ENCODE assay signal across 27 mouse cellular contexts in the genomic region with DNA sequence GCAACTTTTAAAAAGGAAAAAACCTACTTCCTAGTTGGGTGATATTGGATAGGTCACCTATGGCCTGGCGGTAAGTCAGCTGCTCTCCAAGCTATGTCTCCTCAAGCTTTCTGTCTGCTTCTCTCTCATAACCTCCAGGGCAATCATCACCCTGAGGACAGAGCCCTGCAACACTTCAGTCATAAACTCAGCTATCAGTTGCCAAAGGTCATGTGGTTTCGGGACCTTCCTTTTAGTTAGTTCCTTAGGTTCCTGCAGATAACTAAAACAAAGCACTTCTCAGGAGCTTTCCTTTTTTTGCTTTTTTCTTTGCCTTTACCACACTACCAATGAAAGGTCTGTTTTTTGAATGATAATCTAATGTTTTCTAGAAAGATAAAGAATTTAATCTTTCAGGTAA. TPM values are rescaled to one million over a fixed set of nuclear protein-coding genes. Genes with fewer than 3 reads are reported as not detected.
DNase-seq lines count a peak whose midpoint lies in the region; ATAC-seq and TF ChIP-seq lines count a peak whose summit lies in the region.
"Had no signal": no experiment of that assay in that cellular context is flagged by ENCODE, and none has a peak within 500 bp of the region (broad histone marks: within the 10 kb centered on the region; RNA-seq: fewer than 3 reads in every experiment).

No protein-coding gene starts in this region.

- no peak overlapping the region for H3K9ac ChIP-seq in heart, adult 2 months (ENCODE audit: low read depth, low read length)
- H3K9ac ChIP-seq in liver, embryonic 12.5 days: no peak overlapping the region
- H3K9ac ChIP-seq in liver, embryonic 11.5 days (ENCODE audit: low read depth, low read length): no peak overlapping the region
- no peak overlapping the region for H3K9ac ChIP-seq in intestine, postnatal 0 days (ENCODE audit: low read depth, low read length)
- H3K9ac ChIP-seq: embryonic facial prominence, embryonic 12.5 days; stomach, embryonic 15.5 days had no signal

- H3K4me2 ChIP-seq in liver, embryonic 12.5 days: no peak overlapping the region
- no peak overlapping the region for H3K4me2 ChIP-seq in liver, embryonic 11.5 days
- no peak overlapping the region for H3K4me2 ChIP-seq in intestine, postnatal 0 days (replicated peaks; ENCODE audit: low read depth)
- H3K4me2 ChIP-seq: embryonic facial prominence, embryonic 12.5 days; stomach, embryonic 15.5 days had no signal

- DNase-seq in heart, adult 2 months: peak in 1 of 2 experiments; percentile 12
- no peak for DNase-seq in heart, embryonic 10.5 days (ENCODE audit: low spot score)
- no peak for DNase-seq in liver, embryonic 11.5 days (ENCODE audit: low spot score)
- no peak for DNase-seq in thymus, adult 2 months
- DNase-seq in adipocyte (ENCODE audit: low spot score): no peak
- DNase-seq: adrenal gland, postnatal 25 days; cerebellum, adult 11-12 months; cerebellum, adult 9-11 months; embryo, embryonic 11 days; gastrocnemius, postnatal 25 days; heart, postnatal 14 days; kidney, adult 9 months; kidney, postnatal 10 days; layer of hippocampus, postnatal 36 days; lung, adult 2 months; lung, postnatal 10 days; midbrain, embryonic 14.5 days; retina, postnatal 1 day; right cerebral cortex, postnatal 14 days; thymus, postnatal 14 days had no signal

- ATAC-seq in liver, embryonic 12.5 days: no peak
- no peak for ATAC-seq in liver, embryonic 11.5 days (replicated peaks; ENCODE audit: low FRiP score)
- ATAC-seq in intestine, postnatal 0 days: peak; percentile 22; the same call in 1 of the 2 replicates
- ATAC-seq: forebrain, embryonic 14.5 days; hindbrain, embryonic 16.5 days had no signal

- TF ChIP-seq POLR2A in heart, adult 2 months (IDR thresholded peaks at IDR 0.05; ENCODE audit: insufficient read depth, low read depth, low read length): no peak
- no peak for TF ChIP-seq POLR2A in thymus, adult 2 months (IDR thresholded peaks at IDR 0.05; ENCODE audit: control insufficient read depth, extremely low read depth, insufficient read depth, low read length, poor library complexity)

- H3K4me3 ChIP-seq in heart, adult 2 months: no peak overlapping the region
- H3K4me3 ChIP-seq in heart, embryonic 10.5 days: no peak overlapping the region
- H3K4me3 ChIP-seq in liver, embryonic 12.5 days: no peak overlapping the region
- H3K4me3 ChIP-seq in liver, embryonic 11.5 days (ENCODE audit: low read depth, low read length): no peak overlapping the region
- H3K4me3 ChIP-seq in intestine, postnatal 0 days (ENCODE audit: low read depth, low read length): no peak overlapping the region
- H3K4me3 ChIP-seq in thymus, adult 2 months (ENCODE audit: control insufficient read depth, insufficient read depth, low read length): no peak overlapping the region
- H3K4me3 ChIP-seq: embryonic facial prominence, embryonic 12.5 days; stomach, embryonic 15.5 days had no signal

- no peaks in the 10 kb centered on the region for H3K79me2 ChIP-seq in heart, adult 2 months (replicated peaks; ENCODE audit: control insufficient read depth, insufficient read depth, low read length)

- intact Hi-C loops in heart, adult 2 months (cut with DNase I): no loop called here

- 0 out of 2 replicates have a peak overlapping the region, but pooled peaks have one; percentile 5 for H3K27ac ChIP-seq in heart, adult 2 months
- no peak overlapping the region for H3K27ac ChIP-seq in heart, embryonic 10.5 days
- H3K27ac ChIP-seq in liver, embryonic 12.5 days: 0 out of 2 replicates have a peak overlapping the region, but pooled peaks have one; percentile 4
- H3K27ac ChIP-seq in liver, embryonic 11.5 days (ENCODE audit: low read depth, low read length): no peak overlapping the region
- peak overlapping the region; percentile 4 for H3K27ac ChIP-seq in intestine, postnatal 0 days (ENCODE audit: low read depth, low read length)
- no peak overlapping the region for H3K27ac ChIP-seq in thymus, adult 2 months (ENCODE audit: control insufficient read depth, insufficient read depth, low read length)
- H3K27ac ChIP-seq: embryonic facial prominence, embryonic 12.5 days; macrophage; stomach, embryonic 15.5 days had no signal

- H3K36me3 ChIP-seq in heart, adult 2 months (ENCODE audit: control insufficient read depth, insufficient read depth, low read length): peaks cover 2% of the 10 kb centered on the region; the same call in 1 of the 2 replicates
- no peaks in the 10 kb centered on the region for H3K36me3 ChIP-seq in heart, embryonic 10.5 days
- H3K36me3 ChIP-seq in liver, embryonic 12.5 days: no peaks in the 10 kb centered on the region
- H3K36me3 ChIP-seq in liver, embryonic 11.5 days (ENCODE audit: control insufficient read depth, insufficient read depth, low read length): no peaks in the 10 kb centered on the region
- no peaks in the 10 kb centered on the region for H3K36me3 ChIP-seq in intestine, postnatal 0 days (ENCODE audit: control insufficient read depth, insufficient read depth)
- H3K36me3 ChIP-seq in thymus, adult 2 months (ENCODE audit: control insufficient read depth, insufficient read depth, low read length): no peaks in the 10 kb centered on the region
- H3K36me3 ChIP-seq: embryonic facial prominence, embryonic 12.5 days; stomach, embryonic 15.5 days had no signal

- peaks cover 19% of the 10 kb centered on the region for H3K4me1 ChIP-seq in heart, adult 2 months (ENCODE audit: control insufficient read depth, insufficient read depth, low read length)
- H3K4me1 ChIP-seq in heart, embryonic 10.5 days: peaks cover 18% of the 10 kb centered on the region
- H3K4me1 ChIP-seq in liver, embryonic 12.5 days: peaks cover 89% of the 10 kb centered on the region
- H3K4me1 ChIP-seq in liver, embryonic 11.5 days (replicated peaks; ENCODE audit: control insufficient read depth, insufficient read depth, low read length): peaks cover 33% of the 10 kb centered on the region
- H3K4me1 ChIP-seq in intestine, postnatal 0 days (replicated peaks; ENCODE audit: control insufficient read depth, insufficient read depth, low read length): peaks cover 10% of the 10 kb centered on the region
- peaks cover 3% of the 10 kb centered on the region; the same call in 1 of the 2 replicates for H3K4me1 ChIP-seq in thymus, adult 2 months (replicated peaks; ENCODE audit: control insufficient read depth, insufficient read depth, low read length)
- H3K4me1 ChIP-seq: embryonic facial prominence, embryonic 12.5 days had no signal

- no peak for TF ChIP-seq EP300 in heart, adult 2 months (IDR thresholded peaks at IDR 0.05; ENCODE audit: insufficient read depth, low read depth, low read length)

- WGBS in heart, adult 2 months: 63% methylated on average over 2 of the region's 2 CpGs
- WGBS in heart, embryonic 10.5 days: 30% methylated on average over 2 of the region's 2 CpGs
- WGBS in liver, embryonic 12.5 days (ENCODE audit: insufficient replicate concordance): 49% methylated on average over 2 of the region's 2 CpGs
- 54% methylated on average over 2 of the region's 2 CpGs for WGBS in liver, embryonic 11.5 days
- 31% methylated on average over 2 of the region's 2 CpGs for WGBS in intestine, postnatal 0 days
- WGBS in thymus, adult 2 months: 92% methylated on average over 2 of the region's 2 CpGs

- TF ChIP-seq CTCF in heart, adult 2 months (IDR thresholded peaks at IDR 0.05): no peak
- no peak for TF ChIP-seq CTCF in intestine, postnatal 0 days (IDR thresholded peaks at IDR 0.05; ENCODE audit: low read depth)
- no peak for TF ChIP-seq CTCF in thymus, adult 2 months (IDR thresholded peaks at IDR 0.05; ENCODE audit: borderline replicate concordance, control insufficient read depth, extremely low read depth, insufficient read depth, low read length, poor library complexity)

- H3K9me3 ChIP-seq in heart, embryonic 10.5 days: no peaks in the 10 kb centered on the region
- H3K9me3 ChIP-seq in liver, embryonic 12.5 days (replicated peaks): no peaks in the 10 kb centered on the region
- H3K9me3 ChIP-seq in liver, embryonic 11.5 days (ENCODE audit: control insufficient read depth, low read length): no peaks in the 10 kb centered on the region
- no peaks in the 10 kb centered on the region for H3K9me3 ChIP-seq in intestine, postnatal 0 days (ENCODE audit: control insufficient read depth)
- H3K9me3 ChIP-seq: embryonic facial prominence, embryonic 12.5 days; stomach, embryonic 15.5 days had no signal

- H3K27me3 ChIP-seq in heart, adult 2 months (ENCODE audit: control insufficient read depth, insufficient read depth, low read length): no peaks in the 10 kb centered on the region
- no peaks in the 10 kb centered on the region for H3K27me3 ChIP-seq in heart, embryonic 10.5 days (ENCODE audit: insufficient read depth, poor library complexity, severe bottlenecking)
- no peaks in the 10 kb centered on the region for H3K27me3 ChIP-seq in liver, embryonic 12.5 days (replicated peaks)
- no peaks in the 10 kb centered on the region for H3K27me3 ChIP-seq in liver, embryonic 11.5 days (replicated peaks; ENCODE audit: control insufficient read depth, insufficient read depth, low read length)
- H3K27me3 ChIP-seq in intestine, postnatal 0 days (replicated peaks; ENCODE audit: control insufficient read depth, insufficient read depth, low read length): no peaks in the 10 kb centered on the region
- H3K27me3 ChIP-seq in thymus, adult 2 months (ENCODE audit: control insufficient read depth, insufficient read depth, low read length): no peaks in the 10 kb centered on the region
- H3K27me3 ChIP-seq: embryonic facial prominence, embryonic 12.5 days; stomach, embryonic 15.5 days had no signal

RNA-seq across cellular contexts. Expression of gene Fam117b, which starts 13.1 kb away (rescaled TPM):
- 10 to 100 TPM; 10.6 to 24.6 TPM for total RNA-seq in heart, adult 2 months (2021)
- polyA plus RNA-seq in heart, adult 2 months (2012; rRNA removed): 5.2 and 6.1 TPM in 2 replicates
- 4.6 and 6.7 TPM in 2 replicates for polyA plus RNA-seq in heart, embryonic 10.5 days (2016; fragmentation: Nextera tagmentation; extraction: Ambion mirVana)
- 7.6 TPM in 2 replicates for polyA plus RNA-seq in liver, embryonic 12.5 days (2016; fragmentation: Nextera tagmentation; extraction: Ambion mirVana)
- polyA plus RNA-seq in liver, embryonic 11.5 days (2014; fragmentation: Nextera tagmentation; extraction: Ambion mirVana): 10.3 and 10.6 TPM in 2 replicates
- polyA plus RNA-seq in intestine, postnatal 0 days (2015; fragmentation: Nextera tagmentation; extraction: Ambion mirVana): 3.6 and 3.7 TPM in 2 replicates
- 9.7 and 13.2 TPM in 2 replicates for polyA plus RNA-seq in thymus, adult 2 months (2012; rRNA removed)

Comparison
In these comparisons a context has a peak if more than half of its experiments do, and no peak if none do; other contexts are left out.
1. H3K27ac ChIP-seq: peak in heart, adult 2 months (single experiment), liver, embryonic 12.5 days (single experiment) and intestine, postnatal 0 days (single experiment); none in heart, embryonic 10.5 days (single experiment), liver, embryonic 11.5 days (single experiment) and thymus, adult 2 months (single experiment).